Mouse (Mus musculus) frontal cortex, adult (tissue): ENCODE measurements around the gene Rbbp7.
"Not testable (repeated sequence)": the region's sequence is repeated elsewhere in the genome, so short reads cannot be mapped to it uniquely, and the experiment has no call there.

Experiments used
- ATAC-seq: cut with Nextera tagmentation; 2 replicates; pipeline ENCODE4 v1.9.2; 2017; ENCODE audit warnings: mild to moderate bottlenecking, moderate library complexity, mixed read lengths; ENCODE audit not compliant: low TSS enrichment

Gene Rbbp7

GRCm38 (mm10) chrX:162760115-162760942 is at the start of gene Rbbp7:
Gene Rbbp7, plus strand, starts transcription at chrX:162760402.
- peak; percentile 88 for ATAC-seq

- peak; percentile 88 for ATAC-seq
Observed at GRCm38 (mm10) chrX:162717837-162718236, 42.4 kb upstream of the Rbbp7 start.

- no peak for ATAC-seq
Observed at GRCm38 (mm10) chrX:162719615-162720014, 40.6 kb upstream of the Rbbp7 start.

- ATAC-seq = no peak
Observed at GRCm38 (mm10) chrX:162727367-162727777, 32.8 kb upstream of the Rbbp7 start.

GRCm38 (mm10) chrX:162727795-162728194 is 32.4 kb upstream of the Rbbp7 start:
- no peak for ATAC-seq

- no peak for ATAC-seq
Observed at GRCm38 (mm10) chrX:162728228-162728627, 32.0 kb upstream of the Rbbp7 start.

GRCm38 (mm10) chrX:162730031-162730430 is 30.2 kb upstream of the Rbbp7 start:
- ATAC-seq = no peak

GRCm38 (mm10) chrX:162734997-162735929 is 24.9 kb upstream of the Rbbp7 start:
- peak; percentile 97 for ATAC-seq

GRCm38 (mm10) chrX:162736140-162736659 is 24.0 kb upstream of the Rbbp7 start:
- ATAC-seq = peak; percentile 41

- no peak for ATAC-seq
Observed at GRCm38 (mm10) chrX:162748696-162749420, 11.3 kb upstream of the Rbbp7 start.

- no peak for ATAC-seq
Observed at GRCm38 (mm10) chrX:162752418-162752817, 7.8 kb upstream of the Rbbp7 start.

GRCm38 (mm10) chrX:162754314-162754713 is 5.9 kb upstream of the Rbbp7 start:
- no peak for ATAC-seq

- no peak for ATAC-seq
Observed at GRCm38 (mm10) chrX:162756058-162756457, 4.1 kb upstream of the Rbbp7 start.

GRCm38 (mm10) chrX:162759251-162760114 is 719 bp upstream of the Rbbp7 start:
- peak; percentile 51 for ATAC-seq

GRCm38 (mm10) chrX:162760958-162761515 is 835 bp downstream of the Rbbp7 start:
- ATAC-seq = no peak

- no peak for ATAC-seq
Observed at GRCm38 (mm10) chrX:162761716-162762395, 1.7 kb downstream of the Rbbp7 start.

GRCm38 (mm10) chrX:162770726-162771125 is 10.5 kb downstream of the Rbbp7 start:
- no peak for ATAC-seq

GRCm38 (mm10) chrX:162788372-162788771 is 28.2 kb downstream of the Rbbp7 start:
- no peak for ATAC-seq

- not testable (repeated sequence) for ATAC-seq
Observed at GRCm38 (mm10) chrX:162791392-162791791, 31.2 kb downstream of the Rbbp7 start.

- no peak for ATAC-seq
Observed at GRCm38 (mm10) chrX:162800371-162800770, 40.2 kb downstream of the Rbbp7 start.
